Mouse (Mus musculus) cerebellum, postnatal 14 days (tissue): ENCODE results near the gene Pex14.
"Not testable (repeated sequence)": the region's sequence is repeated elsewhere in the genome, so short reads cannot be mapped to it uniquely, and the experiment has no call there.

Experiments used
- DNase-seq, 2 experiments: peaks; one replicate each; pipeline ENCODE4 v3.0.0; 2021; ENCODE audit warnings: mixed read lengths in 2 of 2

Gene Pex14

GRCm38 (mm10) chr4:149099369-149100017 lies at the start of gene Pex14:
Gene Pex14 (minus strand): TSS chr4:149099876.
- peak; percentile 91 to 93 for DNase-seq

GRCm38 (mm10) chr4:149149196-149149595 lies 49.5 kb upstream of the Pex14 start:
- no peak for DNase-seq

- no peak for DNase-seq
These were observed 48.4 kb upstream of the Pex14 start for GRCm38 (mm10) chr4:149148084-149148483.

GRCm38 (mm10) chr4:149147528-149147927 lies 47.9 kb upstream of the Pex14 start:
- no peak for DNase-seq

- no peak for DNase-seq
These were observed 45.5 kb upstream of the Pex14 start for GRCm38 (mm10) chr4:149145151-149145550.

- DNase-seq = peak; percentile 87 to 88
These were observed 44.8 kb upstream of the Pex14 start for GRCm38 (mm10) chr4:149144459-149144858.

GRCm38 (mm10) chr4:149143594-149143993 lies 43.9 kb upstream of the Pex14 start:
- no peak for DNase-seq

- no peak for DNase-seq
These were observed 38.8 kb upstream of the Pex14 start for GRCm38 (mm10) chr4:149138515-149138914.

- peak; percentile 95 to 97 for DNase-seq
These were observed 37.5 kb upstream of the Pex14 start, which contains the start of gene Cenps for GRCm38 (mm10) chr4:149136982-149137770. Gene Cenps (minus strand): TSS chr4:149137629.

GRCm38 (mm10) chr4:149136116-149136850 lies 36.6 kb upstream of the Pex14 start:
- peak; percentile 20 to 42 for DNase-seq

- DNase-seq = no peak
These were observed 33.7 kb upstream of the Pex14 start for GRCm38 (mm10) chr4:149133395-149133794.

GRCm38 (mm10) chr4:149131789-149132565 lies 32.3 kb upstream of the Pex14 start:
- no peak for DNase-seq

- DNase-seq = no peak
These were observed 31.5 kb upstream of the Pex14 start for GRCm38 (mm10) chr4:149131021-149131752.

GRCm38 (mm10) chr4:149128467-149128866 lies 28.8 kb upstream of the Pex14 start:
- no peak for DNase-seq

GRCm38 (mm10) chr4:149126663-149127062 lies 27.0 kb upstream of the Pex14 start, which contains the start of gene Cort:
Gene Cort (minus strand): TSS chr4:149126763.
- no peak for DNase-seq

- no peak for DNase-seq
These were observed 26.4 kb upstream of the Pex14 start for GRCm38 (mm10) chr4:149126115-149126509.

- no peak for DNase-seq
These were observed 25.9 kb upstream of the Pex14 start for GRCm38 (mm10) chr4:149125341-149126114.

GRCm38 (mm10) chr4:149123432-149123831 lies 23.8 kb upstream of the Pex14 start:
- no peak for DNase-seq

- not testable (repeated sequence) for DNase-seq
These were observed 20.4 kb upstream of the Pex14 start for GRCm38 (mm10) chr4:149119978-149120562.

GRCm38 (mm10) chr4:149103875-149104561 lies 4.3 kb upstream of the Pex14 start, which contains the start of gene Dffa:
Gene Dffa (plus strand): TSS chr4:149104146.
- DNase-seq = peak; percentile 95 to 97
